Mouse (Mus musculus) megakaryocyte-erythroid progenitor cell, adult 5-6 weeks (primary cell): Measurements from ENCODE around the gene Ldb1. TPM values are rescaled to one million over a fixed set of nuclear protein-coding genes. Genes with fewer than 3 reads are reported as not detected.
A peak's percentile ranks its signal among the peaks of the same experiment; 100 is the strongest.

Source experiments
- ATAC-seq: replicated peaks from 2 replicates; pipeline ENCODE4 v1.8.0; 2016; ENCODE audit warnings: mild to moderate bottlenecking, inconsistent platforms; ENCODE audit not compliant: severe bottlenecking, poor library complexity, low FRiP score, low TSS enrichment
- total RNA-seq, 2 experiments: library from RNA; stranded (forward) in 1 of 2; stranded (reverse) in 1 of 2; fragments of 200-1000, 215-1000 nt in 1 of 2; fragments of >200 nt in 1 of 2; fragmentation: Nextera tagmentation in 1 of 2; gene quantifications; 2 replicates each; pipeline ENCODE4 v1.2.3; 2014 to 2017

Ldb1 gene
- total RNA-seq (2014; fragmentation: Nextera tagmentation) (370 and 401 TPM in 2 replicates), total RNA-seq (2017) (268 and 296 TPM in 2 replicates)

- no peak for ATAC-seq
Observed at GRCm38 (mm10) chr19:46044993-46045695, at the start of gene Ldb1. Gene Ldb1 (minus strand): TSS chr19:46045214.

- ATAC-seq = no peak
Observed at GRCm38 (mm10) chr19:46094144-46094543, 49.1 kb upstream of the Ldb1 start.

- ATAC-seq = no peak
Observed at GRCm38 (mm10) chr19:46091641-46092040, 46.6 kb upstream of the Ldb1 start.

GRCm38 (mm10) chr19:46087871-46088270, 42.9 kb upstream of the Ldb1 start:
- no peak for ATAC-seq

GRCm38 (mm10) chr19:46086337-46086736, 41.3 kb upstream of the Ldb1 start:
- peak; percentile 52; the same call in 1 of the 2 replicates for ATAC-seq

- no peak for ATAC-seq
Observed at GRCm38 (mm10) chr19:46085185-46085584, 40.2 kb upstream of the Ldb1 start.

- ATAC-seq = no peak
Observed at GRCm38 (mm10) chr19:46078535-46078934, 33.5 kb upstream of the Ldb1 start.

GRCm38 (mm10) chr19:46075616-46076607, 30.9 kb upstream of the Ldb1 start, which contains the start of gene Nolc1:
Gene Nolc1 (plus strand): TSS chr19:46075863.
- ATAC-seq = peak; percentile 93

- peak; percentile 32 for ATAC-seq
Observed at GRCm38 (mm10) chr19:46074266-46074665, 29.3 kb upstream of the Ldb1 start.

GRCm38 (mm10) chr19:46073285-46073684, 28.3 kb upstream of the Ldb1 start:
- ATAC-seq = no peak

- no peak for ATAC-seq
Observed at GRCm38 (mm10) chr19:46068054-46068453, 23.0 kb upstream of the Ldb1 start.

- peak; percentile 28 for ATAC-seq
Observed at GRCm38 (mm10) chr19:46060845-46061244, 15.8 kb upstream of the Ldb1 start.

- ATAC-seq = no peak
Observed at GRCm38 (mm10) chr19:46058466-46058865, 13.5 kb upstream of the Ldb1 start.

GRCm38 (mm10) chr19:46056947-46057607, 12.1 kb upstream of the Ldb1 start:
- ATAC-seq = peak; percentile 58

- ATAC-seq = peak; percentile 91
Observed at GRCm38 (mm10) chr19:46056388-46056946, 11.5 kb upstream of the Ldb1 start.

- peak; percentile 77 for ATAC-seq
Observed at GRCm38 (mm10) chr19:46055752-46056387, 10.9 kb upstream of the Ldb1 start.

- no peak for ATAC-seq
Observed at GRCm38 (mm10) chr19:46050462-46050861, 5.4 kb upstream of the Ldb1 start.

- no peak for ATAC-seq
Observed at GRCm38 (mm10) chr19:46049129-46049528, 4.1 kb upstream of the Ldb1 start.

- ATAC-seq = no peak
Observed at GRCm38 (mm10) chr19:46047426-46047825, 2.4 kb upstream of the Ldb1 start.
